Mouse (Mus musculus) heart, adult 2 months (tissue): ENCODE results near the gene Det1.

Source experiments
- CTCF ChIP-seq: fragments of 200-600 bp; IDR thresholded peaks from 2 replicates; pipeline ENCODE4 v1.8.1; 2022; ENCODE audit warnings: antibody characterized with exemption, mild to moderate bottlenecking, moderate library complexity
- EP300 ChIP-seq: fragments of 200-500 bp; IDR thresholded peaks from 2 replicates; pipeline ENCODE4 v1.6.1; 2011; ENCODE audit warnings: low read depth, low read length, control low read depth; ENCODE audit not compliant: insufficient read depth

GRCm38 (mm10) chr7:78837250-78837649, 9.8 kb downstream of the Det1 start:
- TF ChIP-seq EP300 (no peak), CTCF (no peak)
